Mouse (Mus musculus): Measurements from ENCODE around the gene Sfmbt1.

DNA sequence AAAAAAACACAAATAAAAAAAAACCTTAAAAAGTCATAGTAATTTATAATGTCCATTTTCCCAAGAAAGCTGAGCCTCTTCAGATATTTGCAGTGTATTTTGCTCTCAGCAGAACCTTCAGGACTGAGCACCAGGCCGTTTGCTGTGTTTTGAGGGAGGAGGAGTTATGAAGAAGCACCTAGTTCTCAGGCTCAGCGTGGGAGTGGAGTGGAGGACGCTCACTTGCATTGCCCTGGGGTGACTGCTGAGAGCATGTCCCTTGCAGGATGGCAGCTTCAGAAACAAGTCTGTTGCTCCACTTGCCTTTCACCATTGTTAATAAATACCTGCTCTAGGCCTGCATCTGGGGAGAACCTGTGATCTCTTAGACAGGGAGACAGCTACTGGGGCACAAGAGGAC lies 21.2 kb downstream of the Sfmbt1 start:
- TF ChIP-seq CTCF (IDR thresholded peaks at IDR 0.05; ENCODE audit: low read depth), result no peak
- TF ChIP-seq EP300 (optimal IDR thresholded peaks at IDR 0.05), result no peak
